Mouse (Mus musculus) embryo, embryonic 11 days (tissue): ENCODE results near the gene Fndc7.
A peak's percentile ranks its signal among the peaks of the same experiment; 100 is the strongest.

ENCODE experiments used
- DNase-seq: peaks from one replicate; pipeline ENCODE4 v3.0.0-alpha.2; 2015

Fndc7 gene

GRCm38 (mm10) chr3:108889908-108890307 is at the start of gene Fndc7:
Gene Fndc7 (minus strand): TSS chr3:108890008.
- DNase-seq: no peak

GRCm38 (mm10) chr3:108939573-108939972 is 49.8 kb upstream of the Fndc7 start, which contains the start of gene Henmt1:
Gene Henmt1 (plus strand): TSS chr3:108939873.
- no peak for DNase-seq

- no peak for DNase-seq
These were observed 48.9 kb upstream of the Fndc7 start for GRCm38 (mm10) chr3:108938691-108939090.

GRCm38 (mm10) chr3:108933557-108933956 is 43.7 kb upstream of the Fndc7 start:
- DNase-seq: no peak

GRCm38 (mm10) chr3:108926308-108926707 is 36.5 kb upstream of the Fndc7 start:
- no peak for DNase-seq

GRCm38 (mm10) chr3:108925677-108926076 is 35.9 kb upstream of the Fndc7 start:
- no peak for DNase-seq

- no peak for DNase-seq
These were observed 32.0 kb upstream of the Fndc7 start for GRCm38 (mm10) chr3:108921822-108922221.

- no peak for DNase-seq
These were observed 30.7 kb upstream of the Fndc7 start for GRCm38 (mm10) chr3:108920442-108921070.

- no peak for DNase-seq
These were observed 29.0 kb upstream of the Fndc7 start for GRCm38 (mm10) chr3:108918852-108919251.

GRCm38 (mm10) chr3:108917986-108918385 is 28.2 kb upstream of the Fndc7 start:
- no peak for DNase-seq

- DNase-seq: no peak
These were observed 27.0 kb upstream of the Fndc7 start for GRCm38 (mm10) chr3:108916857-108917256.

- DNase-seq: no peak
These were observed 26.2 kb upstream of the Fndc7 start for GRCm38 (mm10) chr3:108915999-108916398.

- peak; percentile 99 for DNase-seq
These were observed 22.0 kb upstream of the Fndc7 start, which contains the start of gene Prpf38b for GRCm38 (mm10) chr3:108911548-108912413. Gene Prpf38b (minus strand): TSS chr3:108911727.

- peak; percentile 81 for DNase-seq
These were observed 21.3 kb upstream of the Fndc7 start for GRCm38 (mm10) chr3:108911081-108911547.

- peak; percentile 34 for DNase-seq
These were observed 20.7 kb upstream of the Fndc7 start for GRCm38 (mm10) chr3:108910303-108911080.

GRCm38 (mm10) chr3:108902934-108903333 is 13.1 kb upstream of the Fndc7 start:
- no peak for DNase-seq

- no peak for DNase-seq
These were observed 12.2 kb upstream of the Fndc7 start for GRCm38 (mm10) chr3:108902038-108902437.

- DNase-seq: no peak
These were observed 10.9 kb upstream of the Fndc7 start for GRCm38 (mm10) chr3:108900681-108901080.

GRCm38 (mm10) chr3:108900147-108900546 is 10.3 kb upstream of the Fndc7 start:
- DNase-seq: no peak

- DNase-seq: no peak
These were observed 8.8 kb upstream of the Fndc7 start for GRCm38 (mm10) chr3:108898640-108899039.

- no peak for DNase-seq
These were observed 3.1 kb upstream of the Fndc7 start for GRCm38 (mm10) chr3:108892914-108893313.

- DNase-seq: no peak
These were observed 2.3 kb upstream of the Fndc7 start for GRCm38 (mm10) chr3:108892080-108892479.

- DNase-seq: no peak
These were observed 2.2 kb downstream of the Fndc7 start for GRCm38 (mm10) chr3:108887618-108887975.
